Mouse (Mus musculus): ENCODE data around the gene Osbpl2. TPM values are rescaled to one million over a fixed set of nuclear protein-coding genes. Genes with fewer than 3 reads are reported as not detected.
"Not testable (repeated sequence)": the region's sequence is repeated elsewhere in the genome, so short reads cannot be mapped to it uniquely, and the experiment has no call there.

The Osbpl2 gene
- total RNA-seq, 4 experiments from 2014 or later, result 38.2 to 44.9 (median 39.7) TPM

GRCm38 (mm10) chr2:180154796-180155195, 35.7 kb downstream of the Osbpl2 start:
- DNase-seq (ENCODE audit: low spot score), result no peak

DNA sequence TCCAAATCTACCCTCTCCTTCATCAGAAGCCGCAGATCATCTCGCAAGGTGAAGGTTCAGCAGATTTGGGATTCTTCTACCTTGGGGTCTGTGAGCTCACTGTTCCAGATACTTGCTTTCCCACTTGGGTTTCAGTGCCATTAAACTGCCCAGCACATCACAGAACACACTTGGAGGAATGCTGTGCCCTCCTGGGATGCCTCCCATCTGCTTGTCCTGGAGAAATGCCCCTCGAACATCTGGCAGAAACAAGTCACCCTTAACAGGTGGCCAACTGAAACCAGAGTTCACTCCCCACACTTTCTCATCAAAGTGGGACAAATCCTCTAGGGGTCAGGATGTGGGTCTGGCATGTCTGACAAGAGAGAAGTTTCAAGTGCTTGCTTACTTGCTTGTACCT, 39.5 kb downstream of the Osbpl2 start:
- no peak for DNase-seq (ENCODE audit: low spot score)

DNA sequence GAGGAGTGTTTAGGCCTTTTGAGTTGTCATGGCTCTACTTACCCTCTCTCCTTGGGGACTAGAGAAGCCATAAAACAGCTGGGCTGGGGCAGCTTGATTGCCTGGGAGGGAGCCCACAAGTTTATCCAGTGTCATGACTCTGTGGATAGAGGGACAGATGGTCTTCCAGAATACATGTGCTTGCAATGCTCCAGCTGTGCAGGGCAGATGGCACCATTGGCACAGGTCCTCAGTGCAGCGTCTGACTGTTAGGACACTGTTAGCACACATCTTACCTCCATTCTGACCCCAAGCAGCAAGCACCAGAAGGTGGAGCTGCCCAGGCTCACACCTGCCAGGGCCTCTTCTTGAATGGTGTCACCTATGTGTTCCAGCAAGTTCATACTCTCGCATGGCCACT, 46.7 kb downstream of the Osbpl2 start:
- DNase-seq (ENCODE audit: low spot score), result no peak

DNA sequence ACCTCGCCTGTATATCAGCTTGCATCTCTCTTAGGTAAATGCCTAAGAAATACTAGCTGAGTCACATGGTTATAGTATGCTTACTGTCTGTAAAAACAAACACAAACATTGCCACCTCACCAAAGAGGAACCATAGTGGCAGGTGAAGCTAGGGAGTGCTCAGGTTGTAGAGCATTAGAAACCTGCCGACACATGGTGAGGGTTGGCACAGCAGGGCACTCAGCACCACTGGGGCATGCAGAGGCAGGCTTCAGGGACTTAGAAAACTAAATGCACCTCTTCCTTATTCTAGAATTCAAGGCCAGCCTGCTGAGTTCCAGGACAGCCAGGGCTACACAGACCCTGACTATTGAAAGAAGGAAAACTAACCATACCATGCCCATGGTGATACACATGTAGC, 47.8 kb downstream of the Osbpl2 start:
- no peak for DNase-seq (ENCODE audit: low spot score)

- DNase-seq (ENCODE audit: low spot score), result no peak
Observed at GRCm38 (mm10) chr2:180170151-180170805, 51.2 kb downstream of the Osbpl2 start.

- DNase-seq (ENCODE audit: low spot score), result peak; percentile 95
Observed at GRCm38 (mm10) chr2:180170806-180171521, 51.9 kb downstream of the Osbpl2 start, which contains the start of gene Adrm1. Adrm1 (plus strand) TSS chr2:180171485.

DNA sequence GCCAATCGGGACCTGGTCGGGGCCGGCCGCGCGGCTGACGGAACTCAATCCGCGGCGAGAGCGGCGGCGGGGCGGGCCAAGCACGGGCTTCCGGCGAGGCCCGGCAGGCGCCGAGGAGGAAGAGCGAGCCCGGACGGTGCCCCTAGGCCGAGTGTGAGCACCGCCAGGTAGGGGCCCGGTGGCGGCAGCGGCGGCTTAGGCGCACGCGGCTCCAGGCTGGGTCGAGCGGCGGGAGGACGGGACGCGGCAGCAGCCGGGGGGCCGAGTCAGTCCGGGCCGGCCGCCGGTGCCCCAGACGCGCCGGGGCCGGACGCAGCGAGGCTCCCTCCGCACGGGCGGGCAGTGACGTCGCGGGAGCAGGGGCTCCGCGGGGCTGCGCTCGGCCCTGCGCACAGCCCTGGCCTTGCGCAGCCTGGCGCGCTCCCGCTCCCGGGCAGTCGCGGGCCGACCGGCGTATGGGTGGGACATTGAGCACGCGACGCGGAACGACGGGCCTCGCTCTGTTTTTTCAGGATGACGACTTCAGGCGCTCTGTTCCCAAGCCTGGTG, 52.5 kb downstream of the Osbpl2 start:
- DNase-seq (ENCODE audit: low spot score), result no peak

- DNase-seq (ENCODE audit: low spot score), result no peak
Observed at GRCm38 (mm10) chr2:180172152-180172551, 53.0 kb downstream of the Osbpl2 start.

DNA sequence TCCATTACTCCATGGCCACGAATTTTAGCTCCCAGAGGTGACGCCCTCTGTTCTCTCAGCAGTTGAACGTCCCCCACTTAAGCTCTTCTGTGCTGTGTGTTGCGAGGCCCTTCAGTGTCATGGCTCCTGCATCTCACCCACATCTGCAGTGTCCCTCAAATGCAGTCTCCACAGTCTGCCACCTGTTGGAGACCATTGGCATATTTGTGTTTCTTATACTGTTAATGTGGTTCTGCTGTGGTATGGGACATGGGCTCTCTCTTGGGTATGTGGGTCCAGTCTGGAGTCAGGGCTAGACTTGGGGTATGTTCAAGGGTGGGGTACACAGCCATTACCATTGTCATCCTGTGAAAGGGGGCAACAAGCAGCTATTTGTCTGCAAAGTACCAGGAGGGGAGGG, 54.1 kb downstream of the Osbpl2 start:
- no peak for DNase-seq (ENCODE audit: low spot score)

- not testable (repeated sequence) for DNase-seq (ENCODE audit: low spot score)
Observed at GRCm38 (mm10) chr2:180173711-180174110, 54.6 kb downstream of the Osbpl2 start.

- no peak for DNase-seq (ENCODE audit: low spot score)
Observed at GRCm38 (mm10) chr2:180174121-180174520, 55.0 kb downstream of the Osbpl2 start.

GRCm38 (mm10) chr2:180175725-180176124, 56.6 kb downstream of the Osbpl2 start:
- no peak for DNase-seq (ENCODE audit: low spot score)

DNA sequence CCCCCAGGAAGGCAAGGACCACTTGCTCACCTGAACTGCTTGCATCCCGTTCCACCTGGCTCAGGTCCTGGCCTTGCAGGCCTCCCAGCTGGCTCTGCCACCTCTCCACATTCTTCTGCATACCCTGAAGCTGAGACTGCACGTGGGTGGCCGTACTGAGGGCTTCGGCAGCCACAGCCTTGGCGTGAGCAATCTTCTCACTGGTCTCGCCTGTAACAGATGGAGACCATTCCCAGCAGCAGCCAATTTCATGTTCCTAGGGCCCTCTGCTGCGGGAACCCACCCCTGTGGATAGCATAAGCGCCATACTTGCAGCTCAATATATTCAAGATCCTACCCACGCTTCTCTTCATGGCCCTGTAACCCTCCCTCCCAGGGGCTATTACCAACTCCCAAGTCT, 62.4 kb downstream of the Osbpl2 start:
- DNase-seq (ENCODE audit: low spot score), result no peak

GRCm38 (mm10) chr2:180184011-180184751, 65.1 kb downstream of the Osbpl2 start:
- DNase-seq (ENCODE audit: low spot score), result no peak

DNA sequence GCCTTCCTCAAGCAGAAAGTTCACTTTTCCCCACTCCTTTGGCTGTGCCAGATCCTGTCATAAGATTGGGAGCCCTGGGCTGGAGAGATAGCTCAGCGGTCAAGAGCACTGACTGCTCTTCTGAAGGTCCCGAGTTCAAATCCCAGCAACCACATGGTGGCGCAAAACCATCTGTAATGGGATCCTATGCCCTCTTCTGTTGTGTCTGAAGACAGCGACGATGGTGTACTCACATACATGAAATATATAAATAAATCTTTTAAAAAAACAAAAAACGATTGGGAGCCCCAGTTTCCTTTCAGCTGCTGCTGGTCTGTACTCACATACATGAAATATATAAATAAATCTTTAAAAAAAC, 65.6 kb downstream of the Osbpl2 start:
- DNase-seq (ENCODE audit: low spot score), result no peak

- DNase-seq (ENCODE audit: low spot score), result no peak
Observed at GRCm38 (mm10) chr2:180185686-180186085, 66.6 kb downstream of the Osbpl2 start.

DNA sequence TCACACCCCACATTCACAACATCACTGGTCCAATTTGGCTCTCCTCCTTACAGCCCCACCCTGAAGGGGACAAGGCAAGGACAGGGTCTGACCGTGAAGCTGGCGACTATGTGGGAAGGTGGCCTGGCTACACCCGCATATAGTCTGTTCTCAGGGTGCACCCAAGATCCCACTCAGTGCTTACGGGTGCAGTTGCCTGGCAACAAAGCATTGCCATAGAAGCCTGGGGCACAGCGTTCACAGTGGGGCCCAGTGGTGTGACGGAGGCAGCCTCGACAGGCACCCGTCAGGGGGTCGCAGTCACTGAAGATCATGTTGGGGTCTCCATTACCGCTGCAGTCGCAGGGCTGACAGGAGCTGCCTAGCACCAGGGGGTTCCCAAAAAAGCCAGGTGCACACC, 68.3 kb downstream of the Osbpl2 start:
- DNase-seq (ENCODE audit: low spot score), result no peak

DNA sequence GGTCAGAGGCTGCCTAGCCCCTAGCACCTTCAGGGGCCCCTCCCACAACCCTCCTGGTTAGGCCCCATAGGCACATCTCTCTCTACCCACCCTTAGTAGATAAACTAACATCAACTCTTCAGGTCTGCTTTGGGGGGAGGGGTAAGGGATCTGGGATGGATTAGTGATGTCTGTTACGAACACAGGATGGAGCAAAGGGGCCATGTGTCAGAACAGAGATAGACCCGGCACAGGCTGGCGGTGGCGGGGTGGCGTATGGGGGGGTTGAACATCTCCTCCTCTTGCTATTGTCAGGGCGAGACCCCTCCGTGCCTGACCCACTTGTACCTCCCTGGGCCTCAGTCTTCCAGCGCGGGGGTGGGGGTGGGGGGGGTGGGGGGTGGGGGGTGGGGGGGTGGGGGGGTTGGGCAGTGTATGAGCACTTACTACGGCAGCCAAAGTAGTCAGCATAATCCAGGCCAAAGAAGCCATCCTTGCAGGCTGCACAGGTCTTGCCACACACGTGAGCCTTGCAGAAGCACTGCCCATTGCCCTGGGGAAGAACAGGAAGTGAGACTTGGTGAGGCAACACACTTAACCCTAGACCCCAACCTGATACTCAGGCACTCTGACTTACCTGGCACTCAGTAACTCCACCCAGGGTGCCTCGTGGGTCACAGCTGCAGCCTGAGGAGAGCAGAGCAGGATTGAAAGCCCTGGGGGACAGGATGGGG, 77.7 kb downstream of the Osbpl2 start:
- DNase-seq (ENCODE audit: low spot score), result no peak

- DNase-seq (ENCODE audit: low spot score), result no peak
Observed at GRCm38 (mm10) chr2:180197323-180198037, 78.4 kb downstream of the Osbpl2 start.

DNA sequence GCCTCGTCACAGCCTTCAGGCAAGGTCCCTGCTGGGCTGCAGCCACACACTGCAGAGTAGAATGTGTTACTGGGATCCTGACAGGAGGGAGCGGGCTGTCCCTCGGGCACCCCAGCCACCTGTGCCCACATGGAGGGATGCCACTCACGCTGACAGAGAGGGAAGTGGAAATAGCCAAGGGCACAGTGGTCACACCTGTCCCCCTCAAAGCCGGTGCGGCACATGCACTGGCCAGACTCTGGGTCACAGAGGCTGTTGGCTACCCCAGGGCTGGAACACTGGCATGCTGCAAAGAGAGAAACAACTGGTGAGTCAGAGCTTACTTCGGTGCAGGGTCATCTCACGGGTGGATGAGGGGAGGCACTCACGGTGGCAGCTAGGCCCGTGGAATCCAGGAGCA, 79.7 kb downstream of the Osbpl2 start:
- DNase-seq (ENCODE audit: low spot score), result no peak

DNA sequence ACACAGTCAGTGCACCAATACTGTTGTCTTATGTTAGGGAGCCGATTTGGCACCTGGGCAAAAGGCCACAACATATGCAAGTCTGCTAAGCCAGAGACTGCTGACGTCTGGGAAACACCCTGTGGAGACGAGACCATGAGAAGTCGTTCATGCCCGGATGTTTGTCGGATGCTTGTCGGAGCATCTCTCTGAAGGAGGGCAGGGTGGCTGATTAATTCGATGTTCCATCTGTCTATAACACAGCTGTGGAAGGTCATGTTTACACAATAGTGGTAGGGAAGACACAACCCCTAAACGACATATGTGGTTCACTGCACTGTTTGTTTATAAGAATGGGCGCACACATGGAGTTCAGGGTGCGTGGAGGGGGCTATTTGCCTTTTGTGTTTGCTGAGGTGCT, 81.6 kb downstream of the Osbpl2 start:
- no peak for DNase-seq (ENCODE audit: low spot score)
